ENCODE assay signal across 8 mouse cellular contexts in the genomic region with DNA sequence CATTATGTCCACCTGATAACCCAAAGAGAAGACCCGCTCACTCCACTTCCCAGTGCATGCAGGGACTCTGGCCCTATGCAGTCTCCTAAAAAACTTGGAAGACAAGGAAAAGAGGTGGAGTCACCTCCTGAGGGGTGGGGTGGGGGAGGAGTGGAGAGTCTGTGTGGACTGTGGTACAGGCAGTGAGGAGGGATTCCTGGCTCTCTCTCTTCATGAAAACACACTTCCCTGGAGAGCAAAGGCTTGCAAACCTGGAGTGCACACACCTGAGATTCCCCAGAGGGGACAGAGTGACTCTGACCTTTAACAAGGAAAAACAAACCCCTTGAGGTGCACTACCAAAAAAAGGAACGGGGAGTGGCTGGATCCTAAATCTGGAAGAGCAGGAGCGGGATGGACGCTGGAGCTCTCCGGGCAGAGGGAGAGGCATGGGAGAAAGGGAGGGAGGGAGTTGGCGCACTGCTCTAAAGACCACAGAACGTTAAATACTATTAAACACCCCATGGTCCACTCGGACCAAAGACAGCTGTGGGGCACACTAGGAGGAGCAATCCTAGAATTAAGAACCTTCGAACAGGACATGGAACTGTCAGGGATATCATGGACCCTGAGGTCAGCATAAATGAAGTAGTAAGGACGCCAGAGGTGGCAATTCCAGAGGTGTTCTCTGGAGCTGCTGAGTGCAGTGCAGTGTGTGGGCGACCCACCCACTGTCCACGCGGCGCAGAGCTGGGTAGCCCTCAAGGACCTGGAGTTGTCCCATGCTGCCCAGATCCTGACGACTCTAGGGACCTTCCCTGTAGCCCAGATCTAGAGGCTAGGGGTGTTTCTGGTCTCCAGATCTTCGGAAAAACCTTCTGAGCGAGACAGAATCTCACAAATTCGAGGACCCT. TPM values are rescaled to one million over a fixed set of nuclear protein-coding genes. Genes with fewer than 3 reads are reported as not detected.
DNase-seq lines count a peak whose midpoint lies in the region; ATAC-seq lines count a peak whose summit lies in the region.

No protein-coding gene starts in this region.

- H3K4me2 ChIP-seq in kidney, embryonic 15.5 days: peak overlapping the region; percentile 100
- H3K4me2 ChIP-seq in intestine, embryonic 14.5 days (ENCODE audit: low read length): peak overlapping the region; percentile 99
- H3K4me2 ChIP-seq in midbrain, embryonic 14.5 days (ENCODE audit: low read length): peak overlapping the region; percentile 88

- no peaks in the 10 kb centered on the region for H3K9me3 ChIP-seq in kidney, embryonic 15.5 days (replicated peaks)
- no peaks in the 10 kb centered on the region for H3K9me3 ChIP-seq in embryonic facial prominence, embryonic 10.5 days
- H3K9me3 ChIP-seq in intestine, embryonic 14.5 days (ENCODE audit: control insufficient read depth, low read length): no peaks in the 10 kb centered on the region
- H3K9me3 ChIP-seq in midbrain, embryonic 14.5 days (ENCODE audit: control insufficient read depth, low read length): no peaks in the 10 kb centered on the region

- peak overlapping the region; percentile 78 for H3K4me3 ChIP-seq in kidney, embryonic 15.5 days (replicated peaks)
- peak overlapping the region; percentile 84 for H3K4me3 ChIP-seq in embryonic facial prominence, embryonic 10.5 days
- H3K4me3 ChIP-seq in intestine, embryonic 14.5 days (ENCODE audit: low read depth, low read length): peak overlapping the region; percentile 76
- H3K4me3 ChIP-seq in midbrain, embryonic 14.5 days (replicated peaks; ENCODE audit: low read depth, low read length): peak overlapping the region; percentile 79

- no peak for DNase-seq in kidney, adult 18-20 months
- DNase-seq in embryonic facial prominence, embryonic 10.5 days (ENCODE audit: low spot score): no peak
- DNase-seq in intestine, embryonic 14.5 days (ENCODE audit: low spot score): peak; percentile 66
- DNase-seq in midbrain, embryonic 14.5 days: no peak
- DNase-seq in ovary, postnatal 10 days (ENCODE audit: low spot score): no peak
- no peak for DNase-seq in cerebellum, adult 8-10 months

- H3K4me1 ChIP-seq in kidney, embryonic 15.5 days: peaks cover 40% of the 10 kb centered on the region
- H3K4me1 ChIP-seq in embryonic facial prominence, embryonic 10.5 days: peaks cover 46% of the 10 kb centered on the region
- H3K4me1 ChIP-seq in intestine, embryonic 14.5 days (replicated peaks; ENCODE audit: control insufficient read depth, insufficient read depth, low read length): peaks cover 29% of the 10 kb centered on the region; the same call in 1 of the 2 replicates
- peaks cover 27% of the 10 kb centered on the region for H3K4me1 ChIP-seq in midbrain, embryonic 14.5 days (ENCODE audit: control insufficient read depth, insufficient read depth, low read length)

- H3K27ac ChIP-seq in kidney, embryonic 15.5 days: no peak overlapping the region
- H3K27ac ChIP-seq in embryonic facial prominence, embryonic 10.5 days (replicated peaks): peak overlapping the region; percentile 89; the same call in 1 of the 2 replicates
- no peak overlapping the region for H3K27ac ChIP-seq in intestine, embryonic 14.5 days (ENCODE audit: low read depth)
- no peak overlapping the region for H3K27ac ChIP-seq in midbrain, embryonic 14.5 days (replicated peaks; ENCODE audit: low read depth, low read length)

- peak overlapping the region; percentile 71 for H3K9ac ChIP-seq in kidney, embryonic 15.5 days
- H3K9ac ChIP-seq in intestine, embryonic 14.5 days (ENCODE audit: low read length): peak overlapping the region; percentile 72
- H3K9ac ChIP-seq in midbrain, embryonic 14.5 days (replicated peaks; ENCODE audit: low read length): peak overlapping the region; percentile 91

- WGBS in kidney, embryonic 15.5 days: 3% methylated on average over 18 of the region's 18 CpGs
- 6% methylated on average over 18 of the region's 18 CpGs for WGBS in embryonic facial prominence, embryonic 10.5 days
- 7% methylated on average over 18 of the region's 18 CpGs for WGBS in intestine, embryonic 14.5 days
- 5% methylated on average over 18 of the region's 18 CpGs for WGBS in midbrain, embryonic 14.5 days

- ATAC-seq in kidney, embryonic 15.5 days (replicated peaks; ENCODE audit: low FRiP score): no peak
- ATAC-seq in intestine, embryonic 14.5 days (replicated peaks; ENCODE audit: low FRiP score, low TSS enrichment, low read depth): no peak; the same call in 1 of the 2 replicates
- no peak for ATAC-seq in midbrain, embryonic 14.5 days (ENCODE audit: low FRiP score, low TSS enrichment)
- no peak for ATAC-seq in frontal cortex, adult (ENCODE audit: low TSS enrichment)

- H3K27me3 ChIP-seq in kidney, embryonic 15.5 days: peaks cover 18% of the 10 kb centered on the region
- H3K27me3 ChIP-seq in embryonic facial prominence, embryonic 10.5 days (replicated peaks; ENCODE audit: low read depth, poor library complexity, severe bottlenecking): peaks cover 72% of the 10 kb centered on the region
- no peaks in the 10 kb centered on the region for H3K27me3 ChIP-seq in intestine, embryonic 14.5 days (replicated peaks; ENCODE audit: control insufficient read depth, insufficient read depth, low read length)
- H3K27me3 ChIP-seq in midbrain, embryonic 14.5 days (ENCODE audit: control insufficient read depth, insufficient read depth, low read length): no peaks in the 10 kb centered on the region

- no peaks in the 10 kb centered on the region for H3K36me3 ChIP-seq in kidney, embryonic 15.5 days
- no peaks in the 10 kb centered on the region for H3K36me3 ChIP-seq in embryonic facial prominence, embryonic 10.5 days (replicated peaks)
- H3K36me3 ChIP-seq in intestine, embryonic 14.5 days (ENCODE audit: control insufficient read depth, insufficient read depth, low read length): no peaks in the 10 kb centered on the region
- H3K36me3 ChIP-seq in midbrain, embryonic 14.5 days (ENCODE audit: control insufficient read depth, insufficient read depth, low read length): no peaks in the 10 kb centered on the region

RNA-seq across cellular contexts. Expression of gene Sorcs2, which starts 1.2 kb away (rescaled TPM):
- polyA plus RNA-seq in kidney, embryonic 15.5 days (2015; fragmentation: Nextera tagmentation; extraction: Ambion mirVana): 11.0 and 12.9 TPM in 2 replicates
- polyA plus RNA-seq in embryonic facial prominence, embryonic 10.5 days (2016; fragmentation: Nextera tagmentation; extraction: Ambion mirVana): 7.0 and 8.7 TPM in 2 replicates
- polyA plus RNA-seq in intestine, embryonic 14.5 days (2014; fragmentation: Nextera tagmentation; extraction: Ambion mirVana): 12.8 and 14.4 TPM in 2 replicates
- 14.5 and 15.1 TPM in 2 replicates for polyA plus RNA-seq in midbrain, embryonic 14.5 days (2014; fragmentation: Nextera tagmentation; extraction: Ambion mirVana)
